Mouse (Mus musculus): Measurements from ENCODE around the gene Ubald1.

- no peak for TF ChIP-seq GATA1 (IDR thresholded peaks at IDR 0.05; ENCODE audit: borderline replicate concordance, low read length)
- TF ChIP-seq FLI1 (IDR thresholded peaks at IDR 0.05; ENCODE audit: low read length): no peak
Measured at GRCm38 (mm10) chr16:4922481-4922880, 42.4 kb upstream of the Ubald1 start.
